Mouse (Mus musculus): Measurements from ENCODE around the gene Per3.

- TF ChIP-seq CTCF (IDR thresholded peaks at IDR 0.05; ENCODE audit: low read depth) (peak; percentile 52), EP300 (optimal IDR thresholded peaks at IDR 0.05) (no peak)
Observed at GRCm38 (mm10) chr4:151068751-151069150, 24.3 kb upstream of the Per3 start.
